Mouse (Mus musculus): ENCODE data around the gene 2300009A05Rik.

DNA sequence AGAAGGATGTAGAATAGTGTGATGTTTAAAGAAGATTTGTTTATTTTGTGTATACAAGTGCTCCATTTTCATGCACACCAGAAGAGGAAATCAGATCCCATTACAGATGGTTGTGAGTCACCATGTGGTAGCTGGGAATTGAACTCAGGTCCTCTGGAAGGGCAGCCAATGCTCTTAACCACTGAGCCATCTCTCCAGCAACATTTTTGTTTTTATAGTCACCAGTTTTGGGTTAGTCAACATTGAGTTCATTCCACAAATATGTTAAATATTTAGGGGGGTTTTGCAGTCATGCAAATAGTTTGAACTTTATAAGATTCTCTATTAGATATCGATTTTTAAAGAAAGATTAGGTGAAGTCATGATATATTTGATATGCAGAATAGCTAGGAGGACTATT, 1.1 kb upstream of the 2300009A05Rik start:
- TF ChIP-seq CTCF (IDR thresholded peaks at IDR 0.05; ENCODE audit: low read depth) (no peak), EP300 (IDR thresholded peaks at IDR 0.05; ENCODE audit: low read depth) (no peak)
